Mouse (Mus musculus): Measurements from ENCODE around the gene 2010111I01Rik. TPM values are rescaled to one million over a fixed set of nuclear protein-coding genes. Genes with fewer than 3 reads are reported as not detected.

The 2010111I01Rik gene
- polyA plus RNA-seq, 1 experiment from 2014 or later: 146 TPM

DNA sequence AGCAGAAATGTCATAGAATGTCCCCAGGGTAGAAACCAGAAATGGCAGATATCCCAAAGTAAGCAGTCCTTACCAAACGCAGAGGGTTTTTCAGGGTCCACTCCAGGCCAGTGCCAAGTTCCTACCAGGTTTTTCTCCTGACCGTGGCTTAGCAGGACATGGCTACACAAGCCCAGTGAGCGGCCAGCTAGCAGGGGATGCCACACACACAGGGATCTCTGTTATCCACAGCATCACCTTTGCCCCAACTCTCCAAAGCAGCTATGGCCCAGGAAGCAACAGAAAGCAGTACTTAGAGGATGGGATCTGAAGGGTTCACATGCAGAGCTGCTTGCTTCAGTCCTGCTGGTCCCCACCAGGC is 340.1 kb downstream of the 2010111I01Rik start:
- no peak overlapping the region for H3K9ac ChIP-seq (ENCODE audit: low read depth, low read length)
- ATAC-seq (replicated peaks; ENCODE audit: low FRiP score, low read depth) (no peak), DNase-seq (ENCODE audit: low spot score) (no peak)
- no peak overlapping the region for H3K4me3 ChIP-seq (replicated peaks; ENCODE audit: low read depth, low read length)
- H3K4me1 ChIP-seq (replicated peaks; ENCODE audit: insufficient read depth, low read length): peaks cover 26% of the 10 kb centered on the region; the same call in 1 of the 2 replicates
- H3K4me2 ChIP-seq (ENCODE audit: low read length): no peak overlapping the region
- peak overlapping the region; percentile 74 for H3K27ac ChIP-seq
- H3K9me3 ChIP-seq (replicated peaks; ENCODE audit: low read length): no peaks in the 10 kb centered on the region
- 40% methylated on average over 3 of the region's 3 CpGs for WGBS
- TF ChIP-seq CTCF (IDR thresholded peaks at IDR 0.05; ENCODE audit: low read depth): no peak
- H3K36me3 ChIP-seq (ENCODE audit: insufficient read depth, low read length): peaks cover 38% of the 10 kb centered on the region
- H3K27me3 ChIP-seq (ENCODE audit: insufficient read depth, low read length): no peaks in the 10 kb centered on the region

DNA sequence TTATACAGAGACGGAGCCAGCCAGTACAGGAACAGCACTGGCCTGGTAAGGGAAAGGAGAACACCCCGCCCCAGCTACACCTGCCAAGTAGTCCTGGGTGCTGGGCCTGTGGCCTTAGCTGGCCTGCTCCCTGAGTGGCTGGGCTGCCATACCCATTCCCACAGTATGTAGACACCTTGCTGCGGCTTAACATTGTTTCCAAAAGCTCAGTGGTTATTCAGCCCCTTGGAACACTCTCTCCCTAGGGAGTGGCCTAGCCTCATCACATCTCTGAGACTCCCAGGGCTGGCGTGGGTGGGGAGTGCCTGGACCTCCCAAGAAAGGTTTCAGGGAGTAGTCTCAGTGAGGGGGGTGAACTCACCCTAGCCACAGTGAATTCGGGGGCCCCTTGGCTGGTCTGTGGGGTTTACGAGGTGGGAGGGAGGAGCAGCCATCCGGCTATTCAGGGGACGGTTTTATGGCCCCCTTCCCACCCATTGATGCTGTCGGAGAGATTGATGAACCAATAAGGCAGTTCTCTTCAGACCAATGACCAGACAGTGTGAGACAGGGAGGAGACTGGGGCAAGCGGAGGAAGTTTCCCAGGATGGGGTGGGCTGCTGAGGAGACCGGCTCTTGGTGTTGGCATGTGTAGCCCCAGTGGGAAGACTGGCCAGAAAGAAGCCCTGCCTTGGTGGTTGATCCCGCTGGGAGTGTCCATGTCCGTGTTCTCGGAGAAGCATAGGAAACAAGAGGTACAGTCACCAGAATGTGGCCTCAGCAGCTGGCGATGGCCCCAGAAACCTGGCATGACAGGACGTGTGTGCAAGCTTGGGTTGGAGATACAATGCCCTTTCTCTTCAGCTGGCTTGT is 340.7 kb downstream of the 2010111I01Rik start:
- 30% methylated on average over 16 of the region's 16 CpGs for WGBS
- Histone ChIP-seq H3K9ac (ENCODE audit: low read depth, low read length) (no peak overlapping the region), H3K9me3 (replicated peaks; ENCODE audit: low read length) (no peaks in the 10 kb centered on the region), H3K27me3 (ENCODE audit: insufficient read depth, low read length) (no peaks in the 10 kb centered on the region), H3K36me3 (ENCODE audit: insufficient read depth, low read length) (peaks cover 38% of the 10 kb centered on the region), H3K27ac (peak overlapping the region; percentile 74), H3K4me2 (ENCODE audit: low read length) (no peak overlapping the region), H3K4me1 (replicated peaks; ENCODE audit: insufficient read depth, low read length) (peaks cover 26% of the 10 kb centered on the region; the same call in 1 of the 2 replicates), H3K4me3 (replicated peaks; ENCODE audit: low read depth, low read length) (no peak overlapping the region)
- DNase-seq (ENCODE audit: low spot score) (peak; percentile 91), ATAC-seq (replicated peaks; ENCODE audit: low FRiP score, low read depth) (peak; percentile 65)
- no peak for TF ChIP-seq CTCF (IDR thresholded peaks at IDR 0.05; ENCODE audit: low read depth)

DNA sequence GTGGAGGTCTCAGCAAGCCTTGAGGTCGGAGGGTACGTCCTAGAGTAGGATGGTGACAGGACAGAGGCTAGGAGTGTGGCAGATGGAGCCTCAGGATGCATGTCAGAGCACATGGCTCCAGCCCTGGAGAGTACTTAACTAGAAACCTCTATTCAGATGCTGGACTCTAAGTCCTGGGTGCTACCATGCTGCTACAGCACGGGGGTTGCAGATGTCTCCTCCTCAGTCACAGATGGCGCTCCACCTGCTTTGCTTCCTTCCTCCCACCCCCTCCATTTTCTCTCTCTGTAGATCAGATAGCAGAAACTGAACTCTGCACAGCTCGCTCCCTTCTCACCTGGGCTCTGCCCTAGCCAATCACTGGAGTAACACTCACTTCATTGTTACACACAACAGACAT is 342.1 kb downstream of the 2010111I01Rik start:
- WGBS: 75% methylated on average over 5 of the region's 5 CpGs
- H3K27me3 ChIP-seq (ENCODE audit: insufficient read depth, low read length): no peaks in the 10 kb centered on the region
- H3K4me1 ChIP-seq (replicated peaks; ENCODE audit: insufficient read depth, low read length): peaks cover 19% of the 10 kb centered on the region; the same call in 1 of the 2 replicates
- no peak for TF ChIP-seq CTCF (IDR thresholded peaks at IDR 0.05; ENCODE audit: low read depth)
- H3K27ac ChIP-seq: no peak overlapping the region
- no peak overlapping the region for H3K9ac ChIP-seq (ENCODE audit: low read depth, low read length)
- no peak overlapping the region for H3K4me2 ChIP-seq (ENCODE audit: low read length)
- no peaks in the 10 kb centered on the region for H3K9me3 ChIP-seq (replicated peaks; ENCODE audit: low read length)
- no peak for ATAC-seq (replicated peaks; ENCODE audit: low FRiP score, low read depth)
- DNase-seq (ENCODE audit: low spot score): no peak
- H3K4me3 ChIP-seq (replicated peaks; ENCODE audit: low read depth, low read length): no peak overlapping the region
- peaks cover 26% of the 10 kb centered on the region for H3K36me3 ChIP-seq (ENCODE audit: insufficient read depth, low read length)

DNA sequence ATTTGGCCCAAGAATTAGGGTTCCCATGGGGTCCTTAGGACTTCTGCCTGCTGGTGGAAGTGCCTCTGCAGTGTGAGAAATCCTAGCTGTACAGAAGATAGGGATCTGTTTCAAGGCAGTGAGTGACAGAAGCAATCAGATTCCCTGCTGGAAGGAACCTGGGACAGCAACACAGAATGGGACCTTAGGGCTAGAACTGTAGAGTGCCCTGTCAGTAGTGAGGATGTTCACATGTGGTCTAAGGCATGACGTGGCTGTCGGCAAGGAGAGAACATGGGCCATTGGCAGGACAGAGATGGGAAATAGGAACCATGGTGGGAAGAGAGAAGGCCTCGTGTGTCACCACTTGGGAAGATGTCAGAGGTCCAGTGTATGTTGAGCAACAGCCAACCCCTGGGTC is 344.9 kb downstream of the 2010111I01Rik start:
- H3K27me3 ChIP-seq (ENCODE audit: insufficient read depth, low read length): no peaks in the 10 kb centered on the region
- WGBS: 73% methylated on average over 3 of the region's 3 CpGs
- no peak for TF ChIP-seq CTCF (IDR thresholded peaks at IDR 0.05; ENCODE audit: low read depth)
- H3K27ac ChIP-seq: no peak overlapping the region
- no peak overlapping the region for H3K9ac ChIP-seq (ENCODE audit: low read depth, low read length)
- no peaks in the 10 kb centered on the region for H3K9me3 ChIP-seq (replicated peaks; ENCODE audit: low read length)
- H3K4me1 ChIP-seq (replicated peaks; ENCODE audit: insufficient read depth, low read length): peaks cover 31% of the 10 kb centered on the region
- H3K4me2 ChIP-seq (ENCODE audit: low read length): no peak overlapping the region
- ATAC-seq (replicated peaks; ENCODE audit: low FRiP score, low read depth): no peak
- H3K4me3 ChIP-seq (replicated peaks; ENCODE audit: low read depth, low read length): no peak overlapping the region
- no peak for DNase-seq (ENCODE audit: low spot score)
- 0 out of 2 replicates have a peak, but pooled peaks cover 6% of the 10 kb centered on the region for H3K36me3 ChIP-seq (ENCODE audit: insufficient read depth, low read length)

DNA sequence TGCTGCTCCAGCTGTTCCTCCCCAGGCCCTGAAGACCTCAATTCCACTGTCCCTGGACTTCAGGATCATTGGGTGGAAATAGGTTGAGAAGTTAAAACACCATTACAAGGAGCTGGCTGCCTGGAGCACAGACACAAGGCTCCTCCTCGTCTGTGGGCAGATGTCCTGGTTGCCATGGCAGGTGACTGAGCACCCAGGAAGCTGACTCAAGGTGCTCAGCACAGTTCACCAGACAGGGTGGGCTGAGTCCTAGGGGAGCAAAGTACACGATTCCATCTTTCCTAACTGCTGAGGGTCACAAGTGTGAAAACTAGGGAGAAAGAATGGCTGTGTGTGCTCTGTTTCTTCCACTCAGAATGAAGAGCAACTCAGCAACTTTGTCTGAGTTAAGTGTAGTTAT is 346.5 kb downstream of the 2010111I01Rik start:
- ATAC-seq (replicated peaks; ENCODE audit: low FRiP score, low read depth) (no peak), DNase-seq (ENCODE audit: low spot score) (no peak)
- H3K36me3 ChIP-seq (ENCODE audit: insufficient read depth, low read length): no peaks in the 10 kb centered on the region
- H3K27ac ChIP-seq: no peak overlapping the region
- no peak overlapping the region for H3K9ac ChIP-seq (ENCODE audit: low read depth, low read length)
- no peaks in the 10 kb centered on the region for H3K27me3 ChIP-seq (ENCODE audit: insufficient read depth, low read length)
- H3K4me1 ChIP-seq (replicated peaks; ENCODE audit: insufficient read depth, low read length): peaks cover 32% of the 10 kb centered on the region
- no peak for TF ChIP-seq CTCF (IDR thresholded peaks at IDR 0.05; ENCODE audit: low read depth)
- H3K4me2 ChIP-seq (ENCODE audit: low read length): no peak overlapping the region
- H3K9me3 ChIP-seq (replicated peaks; ENCODE audit: low read length): no peaks in the 10 kb centered on the region
- 53% methylated on average over 2 of the region's 2 CpGs for WGBS
- no peak overlapping the region for H3K4me3 ChIP-seq (replicated peaks; ENCODE audit: low read depth, low read length)

DNA sequence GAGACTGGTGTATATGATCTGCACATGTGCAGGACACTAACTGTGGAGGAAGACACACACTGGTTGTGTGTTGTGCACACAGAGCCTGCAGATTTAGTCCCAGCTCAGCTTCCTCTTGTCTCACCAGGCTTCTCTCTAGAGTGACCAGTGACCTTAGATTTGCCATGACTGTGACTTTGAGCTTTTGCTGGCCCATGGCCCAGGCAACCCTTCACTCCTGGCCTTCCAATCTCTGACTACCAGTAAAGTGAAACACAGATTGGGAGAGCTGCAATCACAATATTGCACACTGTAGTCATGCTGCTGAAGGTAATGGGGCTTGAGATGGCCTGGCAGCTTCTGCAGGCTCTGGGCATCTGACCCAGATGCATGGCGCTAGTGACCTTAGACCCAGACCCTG is 348.6 kb downstream of the 2010111I01Rik start:
- no peaks in the 10 kb centered on the region for H3K27me3 ChIP-seq (ENCODE audit: insufficient read depth, low read length)
- 96% methylated on average over 1 of the region's 1 CpGs for WGBS
- no peaks in the 10 kb centered on the region for H3K9me3 ChIP-seq (replicated peaks; ENCODE audit: low read length)
- no peak for TF ChIP-seq CTCF (IDR thresholded peaks at IDR 0.05; ENCODE audit: low read depth)
- no peak overlapping the region for H3K9ac ChIP-seq (ENCODE audit: low read depth, low read length)
- no peak overlapping the region for H3K4me2 ChIP-seq (ENCODE audit: low read length)
- peak overlapping the region; percentile 50 for H3K27ac ChIP-seq
- ATAC-seq (replicated peaks; ENCODE audit: low FRiP score, low read depth): no peak
- no peak overlapping the region for H3K4me3 ChIP-seq (replicated peaks; ENCODE audit: low read depth, low read length)
- peaks cover 35% of the 10 kb centered on the region for H3K4me1 ChIP-seq (replicated peaks; ENCODE audit: insufficient read depth, low read length)
- DNase-seq (ENCODE audit: low spot score): no peak
- H3K36me3 ChIP-seq (ENCODE audit: insufficient read depth, low read length): 0 out of 2 replicates have a peak, but pooled peaks cover 5% of the 10 kb centered on the region
